Mouse (Mus musculus): ENCODE results near the gene Paics. TPM values are rescaled to one million over a fixed set of nuclear protein-coding genes. Genes with fewer than 3 reads are reported as not detected.
"Not testable (repeated sequence)": the region's sequence is repeated elsewhere in the genome, so short reads cannot be mapped to it uniquely, and the experiment has no call there.

The Paics gene
- total RNA-seq, 4 experiments from 2014 or later, result 92.1 to 101 (median 97.4) TPM

- DNase-seq (ENCODE audit: low spot score in 2 of 2), result no peak
These were observed 583 bp upstream of the Paics start for GRCm38 (mm10) chr5:76950343-76951105.

DNA sequence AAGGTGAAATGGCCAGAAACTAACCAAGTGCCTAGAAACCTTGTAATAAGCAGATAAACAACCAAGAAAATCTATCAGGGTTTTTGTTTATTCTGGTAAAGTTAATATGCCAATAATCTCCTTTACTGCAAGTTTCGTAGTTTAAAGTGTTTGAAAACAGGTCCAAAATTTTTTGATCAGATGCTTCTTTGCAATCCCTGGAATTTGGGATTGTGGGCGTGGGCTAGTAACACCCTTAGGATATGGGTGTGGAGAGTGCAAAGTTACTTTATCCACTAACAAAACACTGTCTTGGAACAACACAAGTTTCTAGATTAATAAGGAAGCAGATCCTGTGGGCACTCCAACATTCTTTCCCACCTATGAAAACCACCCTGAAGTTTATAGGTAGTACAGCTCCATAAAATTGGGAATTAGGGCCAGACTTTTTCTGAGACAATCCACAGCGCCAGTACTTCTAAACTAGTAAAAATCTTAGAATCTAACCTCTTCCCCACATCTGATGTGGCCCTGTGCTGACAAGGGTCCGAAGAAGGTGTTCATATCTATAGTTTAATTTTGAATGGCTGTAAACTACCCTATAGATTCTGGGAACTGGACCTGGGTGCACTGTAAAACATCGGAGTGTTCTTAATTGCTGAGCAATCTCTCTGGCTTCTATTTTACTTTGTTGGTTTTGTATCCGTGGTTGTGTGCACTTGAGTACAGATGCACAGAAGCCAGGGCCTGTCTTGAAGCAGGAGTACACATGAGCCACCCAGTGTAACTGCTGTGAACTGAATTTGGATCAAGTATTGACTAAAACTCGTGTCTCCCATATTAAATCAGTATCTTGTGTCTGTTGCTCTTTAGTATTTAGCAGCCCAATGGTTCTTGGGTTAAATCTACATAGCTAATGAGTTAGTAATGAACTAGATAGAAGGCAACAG is 1.3 kb downstream of the Paics start:
- no peak for DNase-seq (ENCODE audit: low spot score in 2 of 2)

GRCm38 (mm10) chr5:76953794-76954193 is 2.7 kb downstream of the Paics start:
- no peak for DNase-seq (ENCODE audit: low spot score in 2 of 2)

- DNase-seq (ENCODE audit: low spot score in 2 of 2), result no peak
These were observed 3.3 kb downstream of the Paics start for GRCm38 (mm10) chr5:76954271-76954900.

DNA sequence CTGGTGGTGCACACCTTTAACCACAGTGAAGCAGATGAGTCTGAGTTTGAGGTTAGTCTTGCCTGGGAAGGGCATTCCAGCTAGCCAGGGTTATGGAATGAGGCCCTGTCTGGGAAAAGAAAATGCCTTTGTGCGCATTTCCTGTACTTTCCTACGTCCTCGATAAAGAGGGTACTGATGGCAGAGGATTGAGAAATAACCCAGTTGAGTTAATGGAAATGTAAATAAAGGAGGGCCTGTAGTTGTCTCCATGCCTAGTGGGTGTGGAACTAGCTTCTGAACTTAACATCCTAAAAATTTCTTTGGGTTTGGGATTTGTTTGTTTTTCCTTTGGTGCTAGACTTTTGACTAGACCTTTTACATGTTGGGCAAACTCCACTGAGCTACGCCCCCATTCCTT is 4.4 kb downstream of the Paics start:
- no peak for DNase-seq (ENCODE audit: low spot score in 2 of 2)

DNA sequence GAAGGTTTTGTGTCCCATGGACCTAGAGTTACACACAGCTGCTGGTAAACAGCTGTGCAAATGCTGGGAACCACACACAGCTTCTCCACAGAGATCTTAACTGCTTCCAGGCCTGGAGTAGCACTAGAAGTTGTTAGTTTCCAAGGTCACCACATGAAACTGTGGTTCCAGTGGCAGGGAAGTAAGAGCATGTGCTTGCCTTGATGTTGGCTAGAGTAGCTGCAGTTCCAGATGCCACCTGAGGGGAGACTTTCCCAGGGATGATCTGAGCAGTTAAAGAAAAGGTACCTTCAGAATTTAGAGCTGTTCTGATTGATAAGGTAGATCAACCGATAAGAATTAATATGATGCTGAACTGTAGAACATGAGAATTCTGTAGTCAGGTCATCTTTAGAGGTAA is 6.8 kb downstream of the Paics start:
- DNase-seq (ENCODE audit: low spot score in 2 of 2), result no peak

GRCm38 (mm10) chr5:76959587-76959986 is 8.5 kb downstream of the Paics start:
- DNase-seq (ENCODE audit: low spot score in 2 of 2), result no peak

- DNase-seq (ENCODE audit: low spot score in 2 of 2), result no peak
These were observed 11.4 kb downstream of the Paics start for GRCm38 (mm10) chr5:76962545-76962944.

GRCm38 (mm10) chr5:76964651-76965050 is 13.5 kb downstream of the Paics start:
- no peak for DNase-seq (ENCODE audit: low spot score in 2 of 2)

- DNase-seq (ENCODE audit: low spot score in 2 of 2), result no peak
These were observed 18.1 kb downstream of the Paics start for GRCm38 (mm10) chr5:76969250-76969649.

DNA sequence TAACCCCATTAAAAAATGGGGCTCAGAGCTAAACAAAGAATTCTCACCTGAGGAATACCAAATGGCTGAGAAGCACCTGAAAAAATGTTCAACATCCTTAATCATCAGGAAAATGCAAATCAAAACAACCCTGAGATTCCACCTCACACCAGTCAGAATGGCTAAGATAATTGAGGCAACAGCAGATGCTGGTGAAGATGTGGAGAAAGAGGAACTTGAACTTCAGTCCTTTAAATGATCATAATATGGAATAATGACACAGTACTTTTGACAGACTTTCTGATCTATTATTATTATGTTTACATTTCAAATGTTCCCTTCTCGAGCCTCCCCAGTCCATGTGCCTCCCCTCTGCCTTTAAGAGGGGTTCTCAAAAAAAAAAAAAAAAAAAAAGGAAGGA is 20.0 kb downstream of the Paics start:
- DNase-seq (ENCODE audit: low spot score in 2 of 2), result not testable (repeated sequence)

DNA sequence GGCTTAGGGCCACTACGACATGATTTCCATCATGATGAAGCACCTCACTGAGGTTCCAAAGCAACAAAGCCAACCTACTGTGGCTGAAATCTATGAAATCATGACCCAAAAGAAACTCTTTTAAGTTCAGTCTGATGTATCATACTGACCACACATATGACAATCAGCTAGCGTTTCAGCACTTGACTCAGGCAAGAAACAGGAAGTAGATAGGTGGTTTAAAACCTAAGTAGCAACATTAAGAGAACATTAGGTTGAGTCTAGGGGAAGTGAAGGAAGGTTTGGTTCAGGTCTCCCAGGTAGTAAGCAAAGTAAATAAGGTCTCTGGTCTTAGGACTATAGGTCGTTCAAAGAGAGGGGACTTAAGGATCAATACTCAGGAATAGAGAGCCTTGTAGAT is 22.4 kb downstream of the Paics start:
- DNase-seq (ENCODE audit: low spot score in 2 of 2), result no peak

DNA sequence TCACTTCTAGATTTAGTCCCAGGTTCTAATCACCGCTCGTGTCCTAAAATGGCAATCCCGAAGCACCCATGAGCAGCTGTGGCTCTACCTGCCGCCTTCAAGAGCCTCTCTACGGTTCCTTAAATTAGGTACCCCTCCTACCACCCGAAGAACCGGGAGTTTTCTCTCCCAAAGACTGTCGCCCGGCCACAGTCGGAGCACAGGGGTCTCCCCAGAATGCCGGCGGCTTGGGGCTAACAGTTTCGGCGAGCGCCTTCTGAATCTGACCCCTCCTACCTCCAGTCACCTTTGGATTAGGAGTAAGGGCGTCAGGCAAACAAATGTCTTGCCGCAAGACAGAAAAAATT is 23.1 kb downstream of the Paics start:
- DNase-seq (ENCODE audit: low spot score in 2 of 2), result no peak

GRCm38 (mm10) chr5:76974554-76975285 is 23.6 kb downstream of the Paics start, which contains the start of gene Srp72:
Srp72 (plus strand) TSS chr5:76974683.
- DNase-seq (ENCODE audit: low spot score in 2 of 2), result peak; percentile 68 to 79

GRCm38 (mm10) chr5:76975736-76976135 is 24.6 kb downstream of the Paics start:
- DNase-seq (ENCODE audit: low spot score in 2 of 2), result no peak

- no peak for DNase-seq (ENCODE audit: low spot score in 2 of 2)
These were observed 32.9 kb downstream of the Paics start for GRCm38 (mm10) chr5:76984015-76984414.

DNA sequence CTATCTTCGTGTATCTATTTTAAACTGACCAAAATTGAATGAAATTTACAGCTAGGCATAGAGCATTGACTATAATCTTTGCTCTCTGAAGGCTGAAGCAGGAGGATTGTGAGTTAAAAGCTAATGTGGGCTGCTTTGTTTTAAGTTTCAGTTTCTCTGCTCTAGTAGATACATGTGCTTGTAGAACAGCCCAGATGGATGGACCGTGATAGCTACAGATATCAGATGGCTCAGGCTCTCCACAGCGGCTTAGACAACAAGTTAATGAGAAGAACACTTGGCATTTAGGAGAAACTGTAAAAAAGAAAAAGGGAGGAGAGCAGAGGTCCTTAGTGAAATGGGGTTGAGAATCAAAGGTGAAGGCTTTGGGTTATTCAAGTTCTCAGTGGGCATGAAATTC is 39.7 kb downstream of the Paics start:
- no peak for DNase-seq (ENCODE audit: low spot score in 2 of 2)

- no peak for DNase-seq (ENCODE audit: low spot score in 2 of 2)
These were observed 42.2 kb downstream of the Paics start for GRCm38 (mm10) chr5:76993174-76993814.

- peak in 1 of 2 experiments; percentile 20 for DNase-seq (ENCODE audit: low spot score in 2 of 2)
These were observed 47.3 kb downstream of the Paics start for GRCm38 (mm10) chr5:76998416-76998815.

DNA sequence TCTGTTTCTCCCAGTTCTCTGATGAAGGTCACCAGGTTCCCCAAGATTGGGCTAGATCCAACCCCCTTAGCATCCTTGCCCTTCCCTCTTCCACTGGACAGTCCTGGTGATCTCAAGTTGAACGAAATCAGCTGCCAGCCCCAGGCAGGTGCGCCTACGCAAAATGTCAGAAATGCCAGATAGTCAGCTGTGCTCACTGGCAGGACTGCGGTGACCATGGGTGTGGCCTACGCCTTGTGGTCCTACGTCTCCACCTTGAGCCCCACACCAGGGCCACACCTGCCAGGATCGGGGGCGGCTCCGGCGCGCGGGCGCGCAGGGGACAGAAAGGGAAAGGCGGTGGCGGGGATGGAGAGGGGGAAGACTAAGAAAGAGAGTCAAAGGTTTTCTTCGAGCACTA is 50.1 kb downstream of the Paics start:
- DNase-seq (ENCODE audit: low spot score in 2 of 2), result no peak
